Mouse (Mus musculus): ENCODE data around the gene Nav2. TPM values are rescaled to one million over a fixed set of nuclear protein-coding genes. Genes with fewer than 3 reads are reported as not detected.

The Nav2 gene
- polyA plus RNA-seq, 1 experiment from 2014 or later, result 2.8 TPM

GRCm38 (mm10) chr7:49326136-49326722 lies 417.7 kb downstream of the Nav2 start:
- Histone ChIP-seq H3K4me1 (peaks cover 51% of the 10 kb centered on the region), H3K4me2 (peak overlapping the region; percentile 22; the same call in 1 of the 2 replicates), H3K9ac (peak overlapping the region; percentile 42; the same call in 1 of the 2 replicates), H3K27me3 (replicated peaks) (no peaks in the 10 kb centered on the region), H3K36me3 (no peaks in the 10 kb centered on the region), H3K9me3 (replicated peaks) (no peaks in the 10 kb centered on the region), H3K4me3 (no peak overlapping the region), H3K27ac (peak overlapping the region; percentile 68)
- WGBS (ENCODE audit: insufficient replicate concordance), result 48% methylated on average over 5 of the region's 5 CpGs
- no peak for ATAC-seq

- ATAC-seq, result peak; percentile 79
Measured at GRCm38 (mm10) chr7:49326967-49327742, 418.6 kb downstream of the Nav2 start.

GRCm38 (mm10) chr7:49330181-49330580 lies 421.7 kb downstream of the Nav2 start:
- H3K4me2 ChIP-seq, result no peak overlapping the region
- 70% methylated on average over 4 of the region's 4 CpGs for WGBS (ENCODE audit: insufficient replicate concordance)

More at GRCm38 (mm10) chr7:49326967-49327742, 418.6 kb downstream of the Nav2 start:
- Histone ChIP-seq H3K9ac (peak overlapping the region; percentile 42; the same call in 1 of the 2 replicates), H3K9me3 (replicated peaks) (no peaks in the 10 kb centered on the region), H3K4me2 (peak overlapping the region; percentile 22), H3K36me3 (no peaks in the 10 kb centered on the region), H3K27me3 (replicated peaks) (no peaks in the 10 kb centered on the region), H3K4me3 (no peak overlapping the region), H3K4me1 (peaks cover 42% of the 10 kb centered on the region), H3K27ac (peak overlapping the region; percentile 68)
- 44% methylated on average over 9 of the region's 9 CpGs for whole genome bisulfite sequencing (ENCODE audit: insufficient replicate concordance)

DNA sequence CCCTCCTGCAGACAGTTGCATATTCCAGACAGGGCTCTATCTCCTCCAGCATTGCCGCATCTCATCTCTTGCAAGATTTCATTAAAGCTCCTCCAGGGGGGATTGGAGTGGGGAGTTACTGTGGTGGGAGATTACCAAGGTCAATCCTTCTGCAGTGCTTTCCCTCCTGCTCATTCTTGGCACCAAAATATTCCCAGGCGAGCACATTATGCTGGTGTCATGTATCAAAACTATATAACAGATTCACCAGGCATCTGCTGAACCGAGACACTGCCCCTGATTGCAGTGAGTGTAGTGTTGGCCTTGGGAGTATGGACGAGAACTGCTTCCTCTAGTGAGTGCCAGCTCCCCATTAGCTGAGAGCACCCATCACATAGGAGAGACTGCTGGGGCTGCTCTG lies 423.4 kb downstream of the Nav2 start:
- H3K4me3 ChIP-seq, result no peak overlapping the region
- H3K9me3 ChIP-seq (replicated peaks), result no peaks in the 10 kb centered on the region
- H3K4me2 ChIP-seq, result no peak overlapping the region
- 56% methylated on average over 4 of the region's 4 CpGs for WGBS (ENCODE audit: insufficient replicate concordance)
- H3K27ac ChIP-seq, result no peak overlapping the region
- ATAC-seq, result no peak
- peaks cover 12% of the 10 kb centered on the region for H3K4me1 ChIP-seq
- H3K9ac ChIP-seq, result no peak overlapping the region
- H3K36me3 ChIP-seq, result no peaks in the 10 kb centered on the region
- no peaks in the 10 kb centered on the region for H3K27me3 ChIP-seq (replicated peaks)

More at GRCm38 (mm10) chr7:49330181-49330580, 421.7 kb downstream of the Nav2 start:
- Histone ChIP-seq H3K36me3 (no peaks in the 10 kb centered on the region), H3K9me3 (replicated peaks) (no peaks in the 10 kb centered on the region), H3K27ac (no peak overlapping the region), H3K4me1 (peaks cover 27% of the 10 kb centered on the region), H3K4me3 (no peak overlapping the region), H3K9ac (no peak overlapping the region), H3K27me3 (replicated peaks) (no peaks in the 10 kb centered on the region)
- no peak for ATAC-seq

DNA sequence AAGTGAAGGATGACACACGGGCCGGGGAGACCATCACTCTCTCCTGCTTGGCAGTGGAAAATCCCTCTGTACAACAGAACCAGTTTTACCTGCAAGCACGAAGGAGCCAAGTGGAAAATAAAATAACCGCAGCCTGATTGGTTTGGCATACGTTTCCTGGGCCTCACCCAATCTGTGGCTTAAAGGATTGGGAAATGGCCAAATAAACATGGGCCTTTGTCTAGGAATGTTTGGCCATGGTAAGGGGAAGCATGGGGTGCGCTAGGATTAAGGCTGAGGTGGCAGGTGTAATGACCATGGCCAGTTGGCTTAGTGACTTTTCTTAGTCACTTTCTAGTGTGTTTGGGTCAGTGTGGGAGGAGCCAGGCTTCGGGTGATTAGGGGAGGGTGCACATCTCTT lies 424.1 kb downstream of the Nav2 start:
- no peak overlapping the region for H3K27ac ChIP-seq
- no peak for ATAC-seq

GRCm38 (mm10) chr7:49334163-49334562 lies 425.6 kb downstream of the Nav2 start:
- 79% methylated on average over 5 of the region's 5 CpGs for WGBS (ENCODE audit: insufficient replicate concordance)
- ATAC-seq, result no peak

More for the DNA sequence above, 424.1 kb downstream of the Nav2 start:
- no peaks in the 10 kb centered on the region for H3K36me3 ChIP-seq
- H3K4me2 ChIP-seq, result no peak overlapping the region
- no peaks in the 10 kb centered on the region for H3K27me3 ChIP-seq (replicated peaks)
- 59% methylated on average over 7 of the region's 7 CpGs for WGBS (ENCODE audit: insufficient replicate concordance)
- peaks cover 5% of the 10 kb centered on the region for H3K4me1 ChIP-seq
- no peak overlapping the region for H3K4me3 ChIP-seq
- no peak overlapping the region for H3K9ac ChIP-seq
- H3K9me3 ChIP-seq (replicated peaks), result no peaks in the 10 kb centered on the region

DNA sequence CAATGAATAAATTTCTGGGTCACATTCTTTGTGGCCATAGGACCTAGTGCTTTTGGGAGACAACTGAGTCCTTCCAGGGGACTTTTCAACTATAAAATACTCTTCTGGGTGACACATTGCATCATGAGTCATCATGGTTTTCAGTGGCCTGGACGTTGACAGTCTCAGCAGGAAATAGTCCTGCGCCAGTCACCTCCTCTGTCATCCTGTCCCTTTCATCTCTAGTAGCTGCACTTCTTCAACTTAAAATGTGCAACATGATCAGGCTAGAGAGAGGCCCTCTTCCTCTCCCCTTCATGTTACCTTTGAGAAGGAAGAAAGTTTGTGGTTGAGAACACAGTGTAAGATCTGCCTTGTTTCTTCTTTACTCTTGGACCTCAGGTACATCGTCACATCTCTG lies 426.5 kb downstream of the Nav2 start:
- H3K36me3 ChIP-seq, result no peaks in the 10 kb centered on the region
- H3K9me3 ChIP-seq (replicated peaks), result no peaks in the 10 kb centered on the region
- no peaks in the 10 kb centered on the region for H3K4me1 ChIP-seq
- H3K27ac ChIP-seq, result no peak overlapping the region
- WGBS (ENCODE audit: insufficient replicate concordance), result 39% methylated on average over 3 of the region's 3 CpGs
- H3K9ac ChIP-seq, result no peak overlapping the region
- no peaks in the 10 kb centered on the region for H3K27me3 ChIP-seq (replicated peaks)
- no peak overlapping the region for H3K4me3 ChIP-seq
- no peak overlapping the region for H3K4me2 ChIP-seq
- no peak for ATAC-seq

More at GRCm38 (mm10) chr7:49334163-49334562, 425.6 kb downstream of the Nav2 start:
- Histone ChIP-seq H3K9me3 (replicated peaks) (no peaks in the 10 kb centered on the region), H3K27me3 (replicated peaks) (no peaks in the 10 kb centered on the region), H3K9ac (no peak overlapping the region), H3K36me3 (no peaks in the 10 kb centered on the region), H3K4me3 (no peak overlapping the region), H3K27ac (no peak overlapping the region), H3K4me2 (no peak overlapping the region), H3K4me1 (no peaks in the 10 kb centered on the region)

- no peak for ATAC-seq
- H3K4me1 ChIP-seq, result no peaks in the 10 kb centered on the region
- H3K4me2 ChIP-seq, result no peak overlapping the region
- H3K36me3 ChIP-seq, result no peaks in the 10 kb centered on the region
- H3K9ac ChIP-seq, result no peak overlapping the region
- H3K27ac ChIP-seq, result no peak overlapping the region
- no peaks in the 10 kb centered on the region for H3K27me3 ChIP-seq (replicated peaks)
- H3K4me3 ChIP-seq, result no peak overlapping the region
- no peaks in the 10 kb centered on the region for H3K9me3 ChIP-seq (replicated peaks)
- 74% methylated on average over 8 of the region's 8 CpGs for WGBS (ENCODE audit: insufficient replicate concordance)
Measured at GRCm38 (mm10) chr7:49336725-49337124, 428.2 kb downstream of the Nav2 start.

DNA sequence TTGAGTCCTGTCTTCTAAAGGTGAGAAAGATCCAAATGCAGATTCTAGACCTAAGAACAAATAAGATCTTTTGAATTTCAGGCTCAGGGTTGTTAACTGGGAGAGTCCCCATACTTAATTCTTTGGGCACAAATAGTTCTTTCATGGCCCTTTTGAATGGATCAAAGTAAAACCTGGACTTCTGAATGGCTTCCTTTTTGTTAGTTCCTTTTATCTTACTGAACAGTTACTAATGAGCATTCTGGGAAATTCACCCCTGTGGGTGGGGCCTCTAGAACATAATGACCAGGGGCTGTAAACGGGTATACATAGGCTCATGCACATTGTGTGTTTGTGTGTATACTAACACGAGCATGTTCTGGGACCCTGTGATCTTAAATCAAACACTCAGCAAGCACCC lies 429.2 kb downstream of the Nav2 start:
- no peaks in the 10 kb centered on the region for H3K9me3 ChIP-seq (replicated peaks)
- peaks cover 8% of the 10 kb centered on the region for H3K27me3 ChIP-seq (replicated peaks)
- H3K4me2 ChIP-seq, result no peak overlapping the region
- no peak overlapping the region for H3K9ac ChIP-seq
- no peak overlapping the region for H3K27ac ChIP-seq
- no peaks in the 10 kb centered on the region for H3K4me1 ChIP-seq
- no peak for ATAC-seq
- H3K4me3 ChIP-seq, result no peak overlapping the region
- no peaks in the 10 kb centered on the region for H3K36me3 ChIP-seq
- WGBS (ENCODE audit: insufficient replicate concordance), result 48% methylated on average over 2 of the region's 2 CpGs

- Histone ChIP-seq H3K36me3 (no peaks in the 10 kb centered on the region), H3K9me3 (replicated peaks) (no peaks in the 10 kb centered on the region), H3K27me3 (replicated peaks) (peaks cover 27% of the 10 kb centered on the region), H3K27ac (no peak overlapping the region), H3K9ac (no peak overlapping the region), H3K4me3 (no peak overlapping the region), H3K4me2 (no peak overlapping the region), H3K4me1 (peaks cover 4% of the 10 kb centered on the region; the same call in 1 of the 2 replicates)
- WGBS (ENCODE audit: insufficient replicate concordance), result 61% methylated on average over 3 of the region's 3 CpGs
- ATAC-seq, result no peak
Measured at GRCm38 (mm10) chr7:49339953-49340352, 431.4 kb downstream of the Nav2 start.

GRCm38 (mm10) chr7:49341151-49341918 lies 432.8 kb downstream of the Nav2 start:
- H3K4me3 ChIP-seq, result no peak overlapping the region
- no peak for ATAC-seq
- no peak overlapping the region for H3K9ac ChIP-seq
- 48% methylated on average over 5 of the region's 5 CpGs for WGBS (ENCODE audit: insufficient replicate concordance)
- no peaks in the 10 kb centered on the region for H3K9me3 ChIP-seq (replicated peaks)
- H3K36me3 ChIP-seq, result no peaks in the 10 kb centered on the region
- H3K4me2 ChIP-seq, result no peak overlapping the region
- H3K4me1 ChIP-seq, result peaks cover 4% of the 10 kb centered on the region; the same call in 1 of the 2 replicates
- no peak overlapping the region for H3K27ac ChIP-seq
- peaks cover 33% of the 10 kb centered on the region for H3K27me3 ChIP-seq (replicated peaks)

Data from liver, embryonic 12.5 days (tissue).